Mouse (Mus musculus): ENCODE results near the gene Ptprcap.
A peak's percentile ranks its signal among the peaks of the same experiment; 100 is the strongest.

Gene Ptprcap

DNA sequence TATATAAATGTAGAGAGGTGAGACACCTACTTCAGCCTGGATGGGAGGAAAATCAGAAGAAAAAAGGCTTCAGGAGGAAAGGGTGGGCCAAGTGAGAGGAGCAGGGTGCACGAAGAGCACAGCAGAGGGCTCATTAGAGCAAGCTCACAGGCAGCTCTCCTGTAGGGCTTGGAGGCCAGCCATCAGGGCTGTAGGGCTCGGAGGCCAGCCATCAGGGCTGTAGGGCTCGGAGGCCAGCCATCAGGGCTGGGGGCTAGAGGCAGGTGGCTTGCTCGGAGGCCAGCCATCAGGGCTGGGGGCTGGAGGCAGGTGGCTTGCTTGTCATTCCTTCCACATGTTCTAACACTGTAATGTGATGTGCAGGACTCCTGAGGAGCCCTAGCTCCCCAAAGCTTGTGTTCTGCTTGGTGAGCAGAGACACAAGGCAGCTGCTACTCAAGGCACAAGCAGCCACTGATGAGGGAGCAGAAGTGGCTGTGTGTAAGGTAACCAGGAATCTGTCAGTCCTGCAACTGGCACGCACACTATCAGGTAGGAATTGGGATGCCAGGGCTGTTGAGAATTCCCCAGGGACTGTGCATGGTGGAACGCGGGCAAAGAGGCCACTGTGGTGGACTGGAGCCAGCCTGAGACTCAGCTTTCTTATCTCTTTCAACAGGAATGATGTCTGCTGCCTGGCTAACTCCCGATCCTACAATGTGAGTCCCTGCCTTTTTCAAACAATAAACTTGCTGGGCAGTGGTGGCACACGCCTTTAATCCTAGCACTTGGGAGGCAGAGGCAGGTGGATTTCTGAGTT lies 13.5 kb downstream of the Ptprcap start:
- no peak for DNase-seq (ENCODE audit: low read depth, low spot score)

DNA sequence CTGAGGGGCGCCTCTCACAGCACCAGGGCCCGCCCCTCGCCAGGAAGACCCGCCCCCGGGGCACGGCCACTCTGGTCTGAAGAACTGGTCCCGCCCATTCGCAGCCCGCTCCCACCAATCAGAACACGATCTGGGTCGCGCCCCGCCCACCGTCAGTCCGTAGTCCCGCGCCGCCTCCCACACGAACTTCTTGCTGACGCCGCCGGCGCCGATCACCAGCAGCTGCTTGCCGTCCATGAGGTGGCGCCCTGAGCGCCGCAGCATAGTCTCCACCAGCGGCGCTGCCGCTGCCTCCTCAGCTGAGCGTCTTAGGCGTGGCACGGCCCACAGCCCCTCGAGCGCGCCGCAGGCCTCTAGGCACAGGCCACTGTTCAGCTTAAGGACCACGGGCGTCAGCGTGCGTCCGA lies 16.0 kb downstream of the Ptprcap start:
- peak; percentile 96 for DNase-seq (ENCODE audit: low read depth, low spot score)

DNA sequence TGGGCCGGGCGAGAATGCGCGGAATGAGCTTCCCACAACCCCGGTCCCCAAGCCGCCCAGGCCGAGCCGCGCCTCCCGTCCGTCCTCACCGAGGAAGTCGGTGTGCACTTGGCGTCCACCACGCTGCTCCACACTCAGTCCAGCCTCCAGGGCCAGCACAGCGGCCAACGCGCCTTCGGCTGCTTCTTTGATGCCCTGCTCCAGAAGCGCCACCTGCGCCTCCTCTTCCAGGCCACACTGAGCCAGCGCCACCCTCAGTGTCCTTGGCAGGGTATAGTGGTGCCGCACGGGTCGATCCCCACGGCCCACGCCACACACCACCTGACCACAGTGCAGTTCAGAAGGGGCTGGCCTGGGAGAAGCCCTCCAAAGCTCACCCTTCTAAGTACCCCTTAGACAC lies 16.4 kb downstream of the Ptprcap start:
- no peak for DNase-seq (ENCODE audit: low read depth, low spot score)

DNA sequence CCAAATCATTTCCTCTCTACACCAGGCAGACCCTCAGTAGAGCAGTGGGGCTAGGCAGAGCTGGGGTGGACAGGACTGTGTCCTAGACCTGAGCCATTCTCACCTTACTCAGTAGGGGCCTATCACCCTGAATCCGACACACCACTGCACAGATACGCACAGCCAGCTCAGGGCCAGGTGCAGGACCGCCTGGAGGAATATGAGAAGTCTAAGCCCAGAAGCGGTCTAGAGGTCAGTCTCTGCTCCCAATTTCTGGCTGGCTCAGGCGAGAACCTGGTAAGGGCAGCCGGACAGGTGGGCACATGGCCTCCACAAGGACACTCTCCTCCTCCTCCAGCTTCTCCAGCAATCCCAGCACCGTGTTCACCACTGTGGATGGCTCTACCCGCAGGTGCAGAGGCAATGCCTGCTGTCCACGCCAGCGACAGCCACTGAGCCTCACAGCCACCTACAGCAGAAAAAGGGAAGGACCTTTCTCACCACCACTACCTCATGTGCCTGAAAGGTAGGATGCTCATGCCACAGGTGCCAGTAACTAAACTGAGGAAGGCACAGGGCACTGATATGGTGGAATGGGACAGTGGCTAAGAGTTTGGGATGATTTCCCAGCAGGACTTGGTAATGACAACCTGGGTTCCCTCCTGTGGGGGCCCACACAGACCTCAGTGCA lies 17.5 kb downstream of the Ptprcap start:
- DNase-seq (ENCODE audit: low read depth, low spot score) = no peak

DNA sequence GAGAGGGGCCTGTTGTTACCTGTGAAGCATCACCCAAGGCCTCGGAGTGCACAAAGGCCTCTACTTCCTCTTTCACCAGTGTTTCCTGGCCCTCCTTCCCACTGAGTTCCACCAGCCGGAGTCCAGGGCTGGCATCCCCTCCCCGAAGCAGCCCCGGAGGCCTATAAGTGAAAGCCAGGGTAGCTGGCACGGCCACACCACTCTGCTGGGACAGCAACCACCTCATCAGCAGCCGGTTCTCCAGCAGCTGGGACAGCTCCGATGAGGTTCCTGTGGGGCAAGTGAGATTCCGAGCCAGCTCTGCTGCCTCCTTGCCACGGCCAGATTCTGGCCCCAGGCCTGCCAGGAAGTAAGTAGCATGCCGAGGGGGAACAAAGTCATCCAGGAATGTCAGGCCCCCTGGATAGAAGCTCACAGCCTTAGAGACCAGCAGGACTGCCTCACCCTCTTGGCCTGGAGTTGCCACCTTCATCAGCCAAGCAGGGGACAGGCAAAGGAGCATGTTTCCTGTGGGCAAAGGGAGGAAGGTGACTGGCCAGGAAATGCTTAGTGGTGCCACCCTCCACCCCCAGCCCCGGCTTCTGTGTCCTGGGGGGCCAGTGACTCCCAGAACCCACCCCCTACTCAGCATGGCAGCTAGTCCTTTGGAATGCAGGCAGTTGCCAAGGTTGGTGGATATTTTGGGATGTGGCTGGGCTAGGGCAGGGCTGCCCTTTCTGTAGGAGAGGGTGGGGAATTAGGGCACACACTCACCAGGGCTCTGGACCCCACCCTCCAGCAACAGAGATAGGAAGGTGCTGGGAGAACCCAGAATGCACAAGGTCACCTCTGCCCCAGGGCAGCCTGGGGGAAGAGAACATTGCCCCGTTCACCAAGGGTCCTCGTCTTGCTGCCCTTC lies 18.2 kb downstream of the Ptprcap start:
- no peak for DNase-seq (ENCODE audit: low read depth, low spot score)

DNA sequence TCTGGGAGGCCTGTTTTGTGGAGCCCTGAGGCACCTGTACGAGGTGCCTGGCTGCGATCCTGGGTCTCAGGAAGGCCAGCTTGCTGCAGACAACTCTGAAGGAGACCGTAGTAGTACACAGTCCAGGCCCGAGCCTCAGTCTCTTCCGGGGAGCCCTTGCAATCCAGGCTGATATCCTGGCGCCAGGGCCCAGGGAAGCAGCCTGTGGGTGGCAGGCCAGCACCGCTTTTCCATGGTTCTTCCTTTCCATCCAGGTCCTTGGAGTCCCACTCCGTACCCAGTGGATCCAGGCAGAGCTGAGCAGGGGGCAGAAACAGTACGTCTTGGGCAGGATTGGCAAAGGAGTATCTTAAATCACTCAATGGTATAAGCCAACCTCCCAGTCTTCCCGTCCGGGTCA lies 19.5 kb downstream of the Ptprcap start:
- DNase-seq (ENCODE audit: low read depth, low spot score) = no peak

DNA sequence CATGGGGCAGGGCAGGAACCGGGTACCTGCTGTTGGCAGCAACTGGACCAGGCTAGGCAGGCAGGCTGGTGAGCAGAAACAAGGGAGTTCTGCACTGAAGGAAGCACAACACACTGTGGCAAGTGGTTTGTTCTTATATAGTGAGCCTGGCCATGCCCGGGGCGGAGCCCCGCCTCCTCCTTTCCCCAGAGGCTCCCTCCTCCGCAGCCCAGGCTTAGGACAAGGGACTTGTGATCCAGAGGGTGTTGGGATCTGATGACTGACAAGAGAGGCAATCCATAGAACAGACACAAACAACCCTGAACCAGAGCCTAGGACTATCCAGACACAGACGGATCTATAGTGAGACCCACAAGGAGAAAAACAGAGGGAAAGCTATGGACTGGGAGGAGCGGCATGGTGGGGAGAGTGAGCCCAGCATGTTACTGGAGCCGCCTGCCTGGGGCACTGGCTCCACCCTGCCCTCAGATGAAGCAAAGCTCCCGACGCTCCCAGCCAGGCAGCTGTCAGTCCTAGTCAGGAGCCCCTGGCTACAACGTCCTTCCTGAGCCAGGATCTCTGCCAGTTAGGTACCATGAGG lies 22.1 kb downstream of the Ptprcap start, which contains the start of gene Carns1:
TSS of gene Carns1 (minus strand) at position 112 of the 580 bp plus-strand sequence.
- DNase-seq (ENCODE audit: low read depth, low spot score) = no peak

DNA sequence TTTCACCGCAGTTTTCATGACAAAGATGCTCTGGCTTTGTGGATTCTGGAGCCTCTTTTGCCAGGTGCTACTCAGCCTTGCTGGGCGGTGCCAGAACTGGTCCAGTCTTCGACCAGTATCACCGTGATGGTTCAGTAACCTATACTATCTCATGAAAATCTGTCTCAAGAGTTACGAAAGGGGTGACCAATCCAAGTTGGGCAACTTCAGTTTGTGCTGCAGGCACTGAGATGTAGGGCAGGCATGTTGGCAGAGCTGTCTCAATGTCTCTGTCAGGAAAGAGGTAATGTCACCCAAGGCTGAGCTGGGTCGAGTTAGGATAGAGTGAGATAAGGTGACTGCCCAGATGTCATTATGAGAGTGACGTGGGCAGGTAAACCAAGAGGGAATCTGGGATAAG lies 27.0 kb downstream of the Ptprcap start:
- DNase-seq (ENCODE audit: low read depth, low spot score) = no peak

DNA sequence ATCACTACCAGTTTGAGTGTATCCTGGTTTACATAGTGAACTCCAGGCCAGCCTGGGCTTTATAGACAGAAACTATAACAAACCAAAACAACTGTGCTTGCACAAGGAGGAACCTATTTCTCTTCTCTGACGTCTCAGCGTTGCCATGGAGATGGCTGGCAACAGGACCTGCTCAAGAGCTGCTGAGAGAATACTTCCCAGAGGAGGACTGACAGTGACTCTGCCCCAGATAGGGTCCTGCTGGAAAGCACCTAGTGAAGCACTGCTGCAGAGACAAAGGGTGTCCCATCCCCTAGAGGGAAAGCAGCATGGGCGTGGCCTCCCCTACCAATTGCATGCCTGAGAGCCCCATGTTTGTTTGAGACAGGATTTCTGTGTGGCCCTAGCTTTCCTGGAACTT lies 28.5 kb downstream of the Ptprcap start:
- no peak for DNase-seq (ENCODE audit: low read depth, low spot score)

DNA sequence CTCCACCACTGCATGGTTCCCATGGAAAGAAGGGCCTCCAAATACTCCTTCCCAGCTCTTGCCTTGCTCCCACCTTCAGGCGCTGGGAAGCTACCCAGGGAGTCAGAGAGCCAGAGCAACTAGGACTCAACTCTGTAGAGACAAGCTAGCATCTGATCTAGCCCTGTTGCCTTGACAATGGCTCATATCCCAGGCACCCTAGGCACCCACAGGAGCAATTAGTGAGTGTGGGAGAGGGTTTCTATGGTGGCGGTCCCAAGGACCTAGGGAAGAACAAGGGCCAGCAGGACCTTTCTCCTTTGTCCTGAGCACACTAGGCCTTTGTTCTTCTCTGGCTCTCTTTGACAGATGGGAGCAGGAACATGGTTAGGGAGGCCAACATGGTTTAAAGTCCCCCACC lies 30.3 kb downstream of the Ptprcap start:
- no peak for DNase-seq (ENCODE audit: low read depth, low spot score)

DNA sequence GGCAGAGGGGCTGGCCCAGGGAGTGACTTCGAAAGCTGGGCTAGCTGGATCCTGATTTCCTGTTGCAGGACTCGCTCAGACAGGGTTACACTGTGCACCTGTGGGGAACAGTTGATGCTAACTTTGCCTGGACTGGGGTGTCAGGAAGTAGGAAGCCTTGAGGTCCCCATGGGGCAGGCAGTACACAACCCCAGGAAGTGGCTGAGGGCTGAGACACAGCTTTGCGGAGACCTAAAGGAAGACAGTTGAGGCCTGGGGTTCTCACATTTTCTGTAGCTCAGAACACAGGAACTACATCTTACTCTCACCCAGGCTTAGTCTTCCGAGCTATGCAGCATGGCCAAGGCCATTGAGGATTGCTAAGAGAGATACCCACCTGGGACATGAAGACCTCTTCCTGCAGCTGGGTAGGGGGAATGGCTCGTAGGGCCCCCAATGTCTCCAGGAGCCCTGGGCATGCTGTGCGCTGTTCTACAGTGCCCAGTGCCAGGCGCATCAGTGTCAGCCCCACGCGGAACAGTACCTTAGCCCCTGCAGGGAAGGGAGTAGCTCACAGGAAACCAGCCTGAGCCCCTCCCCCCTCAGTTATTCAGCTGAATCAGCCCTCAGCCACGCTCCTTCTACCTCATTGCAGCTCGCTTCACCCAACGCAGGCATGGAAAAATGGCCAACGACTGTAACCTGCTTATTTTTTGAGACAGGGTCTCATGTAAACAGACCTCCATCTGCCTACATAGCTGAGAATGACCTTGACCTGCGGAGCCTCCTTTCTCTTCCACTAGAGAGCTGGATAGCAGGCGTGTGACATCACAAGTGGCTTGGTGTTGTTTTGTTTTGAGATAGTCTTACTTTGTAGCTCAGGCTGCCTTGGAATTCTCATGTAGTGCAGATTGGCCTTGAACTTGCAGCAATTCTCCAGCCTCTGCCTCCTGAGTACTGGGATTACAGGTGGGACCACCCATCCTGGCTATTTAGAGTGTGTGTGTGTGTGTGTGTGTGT lies 31.9 kb downstream of the Ptprcap start:
- DNase-seq (ENCODE audit: low read depth, low spot score) = no peak

DNA sequence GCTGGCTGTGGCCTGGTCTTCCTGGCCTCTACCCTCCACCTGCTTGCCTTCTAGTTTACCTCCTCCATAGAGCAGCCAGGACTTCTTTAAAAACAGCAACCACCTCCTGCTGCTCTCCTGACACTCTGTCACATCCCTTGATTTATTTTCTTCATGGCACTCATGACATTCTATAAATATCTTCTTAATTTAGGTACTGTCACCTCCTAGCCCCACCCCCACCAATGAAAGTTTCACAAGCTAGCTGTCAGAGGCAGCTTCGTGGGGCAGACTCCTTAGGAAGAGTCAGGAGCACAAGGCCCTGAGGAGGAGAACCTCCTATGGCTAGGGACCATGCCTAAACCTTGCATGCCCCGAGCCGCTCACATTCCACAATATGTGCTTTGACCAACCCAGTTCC lies 33.9 kb downstream of the Ptprcap start:
- no peak for DNase-seq (ENCODE audit: low read depth, low spot score)

DNA sequence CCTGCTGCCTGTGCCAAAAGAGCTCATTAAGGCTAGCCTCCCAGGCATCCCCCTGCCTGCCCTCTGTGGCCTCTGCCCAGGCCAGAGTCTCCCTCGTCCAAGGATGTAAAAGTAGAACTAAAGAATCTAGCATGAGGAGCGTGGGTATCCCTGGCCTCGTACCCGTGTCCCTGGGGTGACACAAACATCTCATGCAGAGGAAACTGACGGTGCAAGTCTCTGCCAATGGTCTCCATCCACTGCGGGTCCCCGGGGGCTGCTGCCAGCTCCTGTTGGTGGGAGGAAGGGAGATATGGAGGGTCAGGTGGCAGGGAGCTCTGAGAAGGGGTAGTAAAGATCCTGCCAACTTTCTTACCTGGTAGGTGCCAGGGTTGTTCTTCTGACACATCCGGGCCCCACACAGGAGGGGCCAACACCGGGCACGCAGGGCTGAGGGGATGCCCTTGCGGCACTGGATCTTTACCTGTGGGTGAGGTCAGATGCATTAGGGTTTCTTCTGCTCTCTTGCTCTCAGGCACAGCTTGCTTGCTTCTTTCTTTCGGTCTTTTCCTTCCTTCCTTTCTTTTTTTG lies 35.7 kb downstream of the Ptprcap start:
- DNase-seq (ENCODE audit: low read depth, low spot score) = no peak

DNA sequence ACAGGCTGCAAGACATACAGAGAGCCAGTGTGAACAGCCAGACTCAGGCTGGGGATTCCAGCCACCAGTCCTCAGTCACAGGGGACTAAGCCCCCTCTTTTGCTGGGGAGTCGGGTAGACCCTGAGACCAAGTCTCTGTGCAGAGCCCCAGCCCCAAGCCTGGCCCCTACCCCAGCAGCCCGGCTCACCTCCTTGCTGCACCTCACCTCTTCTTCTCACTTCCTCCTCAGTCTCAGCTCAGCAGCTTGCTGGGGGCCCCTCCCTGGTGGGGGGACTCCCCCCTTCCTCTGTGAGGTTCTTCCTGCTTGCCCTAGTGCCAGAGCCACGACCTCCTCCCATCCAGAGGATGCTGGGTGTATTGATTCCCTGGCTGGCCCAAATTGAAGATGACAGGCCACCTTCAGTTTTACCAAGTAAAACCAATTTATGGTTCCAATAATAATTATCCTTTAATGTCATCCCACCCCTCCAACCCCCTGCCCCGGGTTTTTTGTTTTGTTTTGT lies 37.5 kb downstream of the Ptprcap start, which contains the start of gene Tbc1d10c:
TSS of gene Tbc1d10c (minus strand) at position 454 of the 504 bp plus-strand sequence.
- DNase-seq (ENCODE audit: low read depth, low spot score) = no peak

DNA sequence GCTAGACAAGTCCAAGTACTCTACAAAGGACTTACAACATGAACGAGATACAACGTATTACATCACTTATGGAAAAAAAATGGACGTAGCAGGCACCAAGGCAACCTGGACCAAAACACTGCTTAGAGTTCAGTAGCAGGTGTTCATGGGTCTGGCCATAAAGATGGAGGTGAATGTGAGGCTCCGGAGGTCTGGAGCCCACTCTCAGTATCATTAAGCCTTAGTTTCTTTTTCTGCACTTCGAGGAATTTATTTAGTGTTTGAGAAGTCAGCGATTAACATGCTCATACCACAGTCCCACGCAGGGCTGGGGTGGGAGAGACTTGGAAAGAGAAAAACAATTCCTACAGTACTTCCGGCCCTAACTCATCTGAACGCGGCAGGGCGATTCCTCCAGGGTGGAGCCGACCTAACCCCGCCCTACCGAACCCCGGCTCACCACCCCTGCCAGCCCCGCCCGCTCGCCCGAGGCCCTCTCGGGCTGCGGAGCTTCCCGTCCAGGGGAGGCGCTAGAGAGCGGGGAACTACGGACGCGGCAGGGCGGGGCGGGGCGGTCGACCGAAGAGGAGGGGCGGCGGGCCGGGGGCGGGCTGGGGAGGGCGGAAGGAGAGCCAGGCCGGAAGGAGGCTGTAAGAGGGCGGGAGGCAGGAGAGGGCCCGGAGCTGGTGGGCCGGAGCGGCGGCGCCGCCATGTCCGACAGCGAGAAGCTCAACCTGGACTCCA lies 38.3 kb downstream of the Ptprcap start, which contains the start of gene Ppp1ca:
TSS of gene Ppp1ca (plus strand) at position 538 of the 723 bp plus-strand sequence.
- DNase-seq (ENCODE audit: low read depth, low spot score) = peak; percentile 83

DNA sequence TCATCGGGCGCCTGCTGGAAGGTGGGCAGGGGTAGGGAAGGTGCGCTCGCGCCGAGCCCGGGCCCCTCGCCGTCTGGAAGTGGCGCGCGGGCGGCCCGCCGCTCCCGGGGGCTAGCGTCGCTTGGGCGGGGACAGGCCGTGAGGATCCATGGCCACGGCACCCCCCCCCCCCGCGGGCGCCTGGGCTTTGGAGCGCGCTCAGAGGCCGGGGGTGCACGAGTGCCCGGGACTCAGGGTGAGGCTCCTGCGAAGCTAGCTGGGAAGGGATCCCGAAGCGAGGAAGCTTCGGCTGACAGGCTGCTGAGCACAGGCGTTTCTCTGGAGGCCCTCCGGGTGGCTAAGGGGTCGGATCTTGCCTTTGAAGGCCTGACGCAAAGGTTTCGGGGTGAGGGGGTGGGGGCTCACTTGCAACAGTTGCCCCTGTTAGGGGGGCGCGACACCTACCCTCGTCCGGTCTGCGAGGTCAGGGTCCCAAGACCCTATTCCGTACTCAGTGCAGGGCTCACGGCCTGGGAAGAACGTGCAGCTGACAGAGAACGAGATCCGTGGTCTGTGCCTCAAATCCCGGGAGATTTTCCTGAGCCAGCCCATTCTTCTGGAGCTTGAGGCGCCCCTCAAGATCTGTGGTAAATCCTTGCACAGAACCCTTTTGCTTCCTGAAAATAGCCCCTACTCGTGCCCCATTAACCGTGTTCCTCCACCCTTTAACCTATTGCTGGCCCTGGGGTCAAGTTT lies 39.0 kb downstream of the Ptprcap start:
- no peak for DNase-seq (ENCODE audit: low read depth, low spot score)

DNA sequence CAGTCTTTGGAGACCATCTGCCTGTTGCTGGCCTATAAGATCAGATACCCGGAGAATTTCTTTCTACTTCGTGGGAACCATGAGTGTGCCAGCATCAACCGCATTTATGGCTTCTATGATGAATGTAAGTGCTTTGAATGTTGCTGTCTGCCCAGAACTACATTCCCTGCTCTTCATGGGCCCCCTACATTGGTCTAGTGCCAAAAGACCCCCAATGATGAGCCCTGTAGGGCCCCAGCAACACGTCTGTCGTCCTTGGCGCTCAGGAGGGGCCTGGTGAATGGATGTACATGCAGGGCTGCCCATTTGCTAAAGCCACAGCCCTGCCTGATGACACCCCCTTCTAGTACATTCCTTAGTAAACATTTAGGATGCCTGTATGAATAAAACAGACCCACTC lies 39.7 kb downstream of the Ptprcap start:
- DNase-seq (ENCODE audit: low read depth, low spot score) = no peak

DNA sequence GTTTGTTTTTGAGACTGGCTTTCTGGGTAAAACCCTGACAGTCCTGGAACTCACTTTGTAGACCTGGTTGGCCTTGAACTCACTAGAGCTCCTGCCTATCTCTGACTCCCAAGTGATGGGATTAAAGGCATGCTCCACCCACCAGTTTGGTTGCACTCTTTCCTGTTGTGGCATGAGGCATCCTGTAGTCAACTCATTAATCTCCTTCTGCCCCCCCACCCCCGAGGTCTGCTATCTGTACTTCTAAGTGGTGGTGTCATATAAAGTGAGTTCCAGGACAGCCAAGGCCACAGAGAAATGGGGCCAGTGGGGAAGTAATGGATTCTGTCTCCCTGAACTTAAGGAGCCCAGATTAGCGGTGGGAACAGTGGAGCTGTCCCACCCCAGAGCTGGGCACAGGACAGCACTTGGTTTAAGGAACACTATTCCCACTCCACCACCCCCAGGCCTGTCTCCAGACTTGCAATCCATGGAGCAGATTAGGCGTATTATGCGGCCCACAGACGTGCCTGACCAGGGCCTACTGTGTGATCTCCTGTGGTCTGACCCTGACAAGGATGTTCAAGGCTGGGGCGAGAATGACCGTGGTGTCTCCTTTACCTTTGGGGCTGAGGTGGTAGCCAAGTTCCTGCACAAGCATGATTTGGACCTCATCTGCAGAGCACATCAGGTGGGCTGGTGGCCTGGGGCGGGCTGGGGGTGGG lies 40.8 kb downstream of the Ptprcap start:
- DNase-seq (ENCODE audit: low read depth, low spot score) = no peak
